Mouse (Mus musculus) bone marrow macrophage, adult 2 months (primary cell): Measurements from ENCODE around the gene Pik3cd.

Source experiments
- CTCF ChIP-seq: IDR thresholded peaks from 2 replicates; pipeline ENCODE4 v1.5.1; 2012; ENCODE audit warnings: low read depth, mild to moderate bottlenecking, low read length, moderate library complexity
- POLR2A ChIP-seq: IDR thresholded peaks from 2 replicates; pipeline ENCODE4 v1.6.1; 2012; ENCODE audit warnings: mild to moderate bottlenecking, low read depth, low read length, borderline replicate concordance

GRCm38 (mm10) chr4:149734246-149734645 is 31.9 kb upstream of the Pik3cd start:
- TF ChIP-seq CTCF (no peak), POLR2A (no peak)
